Mouse (Mus musculus): ENCODE results near the gene Smap2.

DNA sequence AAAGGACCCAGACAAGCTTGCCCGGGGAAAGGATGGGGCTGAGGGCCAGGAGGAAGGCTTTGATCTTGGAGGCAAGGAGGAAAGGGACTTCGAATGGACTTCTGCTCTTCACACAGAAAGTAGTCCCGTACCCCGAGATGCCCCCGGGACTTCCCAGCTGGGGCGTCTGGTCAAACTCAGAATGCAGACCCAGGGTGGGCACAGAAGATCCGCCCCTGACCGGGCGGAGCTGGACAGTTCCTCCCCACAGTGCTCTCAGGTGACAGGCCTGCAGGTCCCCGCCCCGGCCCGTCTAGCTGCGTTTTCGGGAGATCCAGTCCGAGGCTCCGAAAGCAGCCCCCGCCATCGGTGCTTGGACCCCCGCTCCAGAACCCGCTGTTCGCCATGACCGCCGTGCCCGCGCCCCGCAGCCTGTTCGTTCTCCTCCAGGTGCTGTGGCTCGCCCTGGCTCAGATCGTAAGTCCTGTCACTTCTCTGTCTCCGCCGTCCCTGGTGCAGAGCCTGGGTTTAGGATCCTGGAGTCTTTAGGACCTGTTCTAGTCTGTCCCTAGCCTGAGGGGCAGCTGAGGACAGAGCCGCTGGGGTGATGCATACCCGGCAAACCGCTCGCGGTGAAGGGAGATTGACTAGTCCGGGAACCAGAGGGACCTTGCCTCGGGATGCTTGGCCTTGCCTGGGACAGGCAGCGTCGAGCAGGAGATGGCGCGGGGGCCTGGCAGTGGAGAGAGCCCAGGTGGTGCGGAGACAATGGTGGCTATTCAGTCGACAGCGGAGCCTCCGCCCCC lies 22.5 kb upstream of the Smap2 start, which contains the start of gene Col9a2:
- TF ChIP-seq CTCF (IDR thresholded peaks at IDR 0.05; ENCODE audit: control insufficient read depth, insufficient read depth, low read length) (no peak), POLR2A (IDR thresholded peaks at IDR 0.05; ENCODE audit: borderline replicate concordance, control insufficient read depth, low read depth, low read length) (no peak)

Measured in bone marrow, adult 2 months (tissue).